Mouse (Mus musculus) G1E (cell line): ENCODE data around the gene Adh1.

ENCODE experiments used
- CTCF ChIP-seq: IDR thresholded peaks from 2 replicates; pipeline ENCODE4 v1.5.1; 2012; ENCODE audit warnings: low read depth, low read length, inconsistent platforms, mixed read lengths
- POLR2AphosphoS5 ChIP-seq: IDR thresholded peaks from 2 replicates; pipeline ENCODE4 v1.6.1; 2012; ENCODE audit warnings: low read depth, low read length, inconsistent platforms; ENCODE audit not compliant: insufficient replicate concordance

DNA sequence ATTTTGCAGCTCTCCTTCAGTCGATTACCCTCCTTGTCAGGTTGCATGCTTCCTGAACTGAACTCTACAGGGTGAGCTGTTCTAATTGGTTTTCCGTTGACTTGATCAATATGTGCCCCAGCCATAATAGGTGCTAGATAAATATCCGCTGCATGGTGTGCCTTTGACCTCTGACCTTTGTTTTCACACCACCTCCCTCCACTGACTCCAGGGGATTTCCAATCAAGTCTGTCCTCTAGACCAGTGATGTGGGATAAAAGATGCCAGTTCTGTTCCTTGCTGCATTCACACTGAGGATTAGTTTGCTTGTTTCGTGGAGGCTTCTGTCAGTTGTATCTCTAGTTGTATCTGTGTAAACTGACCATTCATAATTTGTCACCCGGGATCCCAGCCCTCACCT is 6.6 kb upstream of the Adh1 start:
- TF ChIP-seq CTCF, result no peak
- TF ChIP-seq POLR2AphosphoS5, result no peak
